Mouse (Mus musculus): ENCODE results near the gene Cab39.

Cab39 gene

GRCm38 (mm10) chr1:85793208-85794105 is at the start of gene Cab39:
TSS of gene Cab39 (plus strand) at chr1:85793441.
- DNase-seq (ENCODE audit: low read depth), result peak; percentile 49

- no peak for DNase-seq (ENCODE audit: low read depth)
These were observed 48.7 kb upstream of the Cab39 start for GRCm38 (mm10) chr1:85744539-85744938.

DNA sequence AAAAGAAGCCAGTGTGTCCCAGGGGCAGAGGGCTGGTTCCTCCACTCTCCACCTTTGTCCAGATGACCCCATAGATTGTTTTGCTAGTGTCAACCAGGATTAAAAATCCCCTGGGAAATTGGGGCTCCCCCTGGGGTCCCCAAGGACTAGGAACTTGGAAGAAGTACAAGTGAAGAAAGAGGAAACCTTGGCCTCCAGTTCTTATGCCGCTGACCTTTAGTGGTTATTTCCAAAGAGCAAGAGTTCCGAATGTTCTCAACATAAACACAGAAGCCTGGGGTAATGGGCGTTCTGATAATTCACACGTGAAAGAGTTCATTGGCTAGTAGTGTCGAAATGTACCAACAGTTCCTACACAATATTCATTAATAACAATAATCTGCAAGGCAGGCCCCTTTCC is 46.7 kb upstream of the Cab39 start:
- no peak for DNase-seq (ENCODE audit: low read depth)

DNA sequence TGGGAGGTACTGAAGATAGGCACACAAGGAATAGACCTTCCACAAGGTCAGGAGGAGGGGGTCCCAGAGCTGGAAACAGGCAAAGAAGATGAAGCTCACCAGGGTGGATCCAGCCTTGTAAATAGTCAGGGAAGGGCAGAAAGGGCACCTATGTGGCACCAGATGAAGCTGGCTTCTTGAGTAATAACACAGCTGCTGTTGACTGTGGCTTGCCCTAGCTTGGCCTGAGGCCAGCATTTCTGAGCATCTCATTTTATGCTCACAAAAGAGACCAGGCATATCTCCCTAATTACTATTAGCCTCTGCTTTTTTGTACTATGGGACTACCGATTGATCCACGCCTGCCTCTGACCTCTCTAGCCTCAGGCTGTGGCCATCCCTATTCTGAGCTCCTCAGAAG is 43.4 kb upstream of the Cab39 start:
- DNase-seq (ENCODE audit: low read depth), result no peak

DNA sequence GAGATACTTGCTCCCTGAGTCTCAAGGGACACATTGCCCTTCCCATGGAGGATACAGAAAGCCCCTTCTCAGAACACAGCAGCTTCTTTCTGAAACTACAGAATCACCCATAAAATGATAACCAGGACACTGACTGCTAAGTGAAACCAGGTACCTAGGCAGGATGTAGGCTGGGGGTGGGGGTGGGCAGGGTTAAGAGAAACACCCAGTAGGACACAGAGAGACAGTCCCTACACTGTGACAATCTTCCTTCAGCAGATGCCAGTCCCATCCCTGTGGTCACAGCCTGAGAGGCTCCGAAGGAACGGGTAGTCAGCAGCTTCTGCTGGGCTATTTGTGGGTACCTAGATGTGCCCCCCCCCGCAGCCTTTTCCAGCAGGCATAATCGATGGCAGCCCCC is 42.6 kb upstream of the Cab39 start:
- no peak for DNase-seq (ENCODE audit: low read depth)

- peak; percentile 32 for DNase-seq (ENCODE audit: low read depth)
These were observed 41.7 kb upstream of the Cab39 start for GRCm38 (mm10) chr1:85751494-85751893.

GRCm38 (mm10) chr1:85751932-85752680 is 41.1 kb upstream of the Cab39 start:
- no peak for DNase-seq (ENCODE audit: low read depth)

- no peak for DNase-seq (ENCODE audit: low read depth)
These were observed 35.6 kb upstream of the Cab39 start for GRCm38 (mm10) chr1:85757531-85758230.

DNA sequence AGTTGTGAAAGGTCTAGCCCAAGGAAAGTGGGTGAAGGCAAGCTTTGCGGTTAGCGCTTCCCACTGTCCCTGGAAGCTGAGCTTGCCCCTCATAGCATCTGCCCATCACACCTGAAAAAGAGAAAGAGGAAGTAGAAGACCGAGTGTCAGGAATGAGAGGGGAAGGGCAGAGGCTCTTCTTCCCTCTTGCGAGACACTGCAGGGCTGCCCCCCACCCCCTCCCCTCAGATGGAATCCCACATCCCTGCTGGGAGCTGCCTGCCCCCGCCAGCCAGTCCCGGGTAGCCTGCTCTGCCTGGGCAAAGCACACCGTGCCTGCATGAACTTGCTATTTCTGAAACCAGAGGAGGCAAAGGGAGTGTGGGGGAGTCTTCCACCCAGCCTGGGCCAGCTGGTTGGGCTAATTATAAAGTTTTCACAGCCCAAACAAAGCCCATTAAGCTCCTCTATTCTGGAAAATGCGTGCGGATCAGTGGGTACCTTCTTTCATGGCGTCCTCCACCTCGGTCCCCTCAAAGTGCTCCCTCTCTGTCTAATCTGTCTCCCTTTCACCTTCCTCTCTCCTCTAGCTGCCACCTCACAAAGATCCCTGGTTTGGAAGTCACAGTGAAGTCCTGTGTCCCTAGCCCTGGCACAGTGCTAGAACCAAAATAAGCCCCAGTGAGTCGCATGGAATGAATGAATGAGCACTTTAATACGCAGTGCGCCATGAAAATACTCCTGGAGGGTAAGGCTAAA is 34.8 kb upstream of the Cab39 start:
- no peak for DNase-seq (ENCODE audit: low read depth)

- DNase-seq (ENCODE audit: low read depth), result no peak
These were observed 34.3 kb upstream of the Cab39 start for GRCm38 (mm10) chr1:85758969-85759293.

GRCm38 (mm10) chr1:85761665-85762064 is 31.6 kb upstream of the Cab39 start:
- DNase-seq (ENCODE audit: low read depth), result no peak

DNA sequence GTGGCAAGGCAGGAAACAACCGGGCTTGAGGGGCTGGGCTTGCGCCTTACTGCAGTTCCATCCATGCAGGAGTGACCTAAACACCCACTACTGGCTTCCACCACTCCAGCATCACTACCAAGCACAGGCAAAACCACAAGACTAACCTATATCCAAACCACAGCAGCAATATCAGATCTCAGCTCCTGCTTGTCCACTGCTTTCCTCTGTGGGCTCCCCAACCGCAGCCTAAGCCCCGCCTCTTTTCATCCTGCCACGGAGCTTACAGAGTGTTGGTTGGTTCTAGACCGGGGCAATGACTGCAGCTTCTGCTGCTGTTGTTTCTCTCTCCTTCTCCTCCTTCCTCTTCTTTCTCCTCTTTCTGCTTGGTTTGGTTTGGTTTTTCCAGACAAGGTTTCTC is 29.9 kb upstream of the Cab39 start:
- no peak for DNase-seq (ENCODE audit: low read depth)

GRCm38 (mm10) chr1:85764291-85764690 is 28.9 kb upstream of the Cab39 start:
- DNase-seq (ENCODE audit: low read depth), result no peak

- DNase-seq (ENCODE audit: low read depth), result no peak
These were observed 27.1 kb upstream of the Cab39 start for GRCm38 (mm10) chr1:85766120-85766519.

- no peak for DNase-seq (ENCODE audit: low read depth)
These were observed 25.5 kb upstream of the Cab39 start for GRCm38 (mm10) chr1:85767754-85768153.

DNA sequence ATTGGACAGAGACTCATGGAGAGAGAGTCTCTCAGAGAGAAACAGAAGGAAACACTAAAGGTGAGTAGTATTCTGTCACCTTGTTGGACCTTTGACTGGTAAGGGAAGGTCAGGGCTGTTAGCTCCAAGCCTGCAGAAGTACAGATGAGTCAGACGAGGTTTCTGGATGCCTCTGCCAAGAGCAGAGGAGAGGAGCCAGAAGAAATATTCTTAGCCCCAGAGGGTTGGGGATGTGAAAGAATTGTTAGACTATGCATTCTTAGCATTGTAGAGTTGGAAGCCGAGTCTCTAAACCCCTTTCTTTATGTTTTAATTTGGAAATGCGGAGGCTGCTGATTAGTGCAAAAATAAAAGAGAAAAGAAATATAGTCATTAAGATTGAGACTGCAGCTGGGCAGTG is 21.3 kb upstream of the Cab39 start:
- DNase-seq (ENCODE audit: low read depth), result no peak

GRCm38 (mm10) chr1:85775136-85775535 is 18.1 kb upstream of the Cab39 start:
- peak; percentile 65 for DNase-seq (ENCODE audit: low read depth)

DNA sequence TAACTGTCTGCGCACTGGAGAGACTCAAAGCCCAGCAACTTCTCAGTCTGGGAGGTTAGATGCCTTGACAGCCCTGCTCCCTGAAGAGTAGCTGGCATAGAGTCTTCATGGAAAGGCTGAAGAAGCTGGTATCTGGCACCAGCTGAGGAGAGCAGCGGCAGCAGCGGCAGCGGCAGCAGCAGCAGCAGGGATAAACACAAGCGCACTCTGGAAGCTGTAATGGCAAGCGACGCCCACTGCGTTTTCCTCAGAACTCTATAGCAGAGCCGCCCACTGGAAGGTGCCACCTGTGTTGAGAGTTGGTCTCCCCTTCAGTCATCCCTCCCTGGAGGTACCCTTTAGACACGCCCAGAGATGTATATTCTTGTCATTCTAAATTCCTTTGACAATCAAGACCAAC is 17.1 kb upstream of the Cab39 start:
- DNase-seq (ENCODE audit: low read depth), result no peak

DNA sequence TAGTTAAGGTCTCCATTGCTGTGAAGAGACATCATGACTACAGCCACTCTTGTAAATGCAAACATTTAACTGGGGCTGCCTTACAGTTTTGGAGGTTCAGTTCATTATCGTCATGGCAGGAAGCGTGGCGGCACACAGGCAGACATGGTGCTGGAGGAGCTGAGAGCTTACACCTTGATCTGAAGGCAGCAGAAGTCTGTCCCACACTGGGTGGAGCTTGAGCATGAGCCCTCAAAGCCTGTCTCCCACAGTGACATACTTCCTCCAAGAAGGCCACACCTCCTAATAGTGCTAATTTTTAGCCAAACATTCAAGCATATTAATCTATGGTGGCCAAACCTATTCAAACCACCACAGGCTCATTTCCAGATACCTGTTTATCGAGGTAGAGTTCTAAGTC is 14.8 kb upstream of the Cab39 start, which contains the start of gene A630001G21Rik:
Gene A630001G21Rik (minus strand): TSS at position 208 of the 400 bp plus-strand sequence.
- no peak for DNase-seq (ENCODE audit: low read depth)

GRCm38 (mm10) chr1:85779012-85779411 is 14.2 kb upstream of the Cab39 start:
- DNase-seq (ENCODE audit: low read depth), result no peak

DNA sequence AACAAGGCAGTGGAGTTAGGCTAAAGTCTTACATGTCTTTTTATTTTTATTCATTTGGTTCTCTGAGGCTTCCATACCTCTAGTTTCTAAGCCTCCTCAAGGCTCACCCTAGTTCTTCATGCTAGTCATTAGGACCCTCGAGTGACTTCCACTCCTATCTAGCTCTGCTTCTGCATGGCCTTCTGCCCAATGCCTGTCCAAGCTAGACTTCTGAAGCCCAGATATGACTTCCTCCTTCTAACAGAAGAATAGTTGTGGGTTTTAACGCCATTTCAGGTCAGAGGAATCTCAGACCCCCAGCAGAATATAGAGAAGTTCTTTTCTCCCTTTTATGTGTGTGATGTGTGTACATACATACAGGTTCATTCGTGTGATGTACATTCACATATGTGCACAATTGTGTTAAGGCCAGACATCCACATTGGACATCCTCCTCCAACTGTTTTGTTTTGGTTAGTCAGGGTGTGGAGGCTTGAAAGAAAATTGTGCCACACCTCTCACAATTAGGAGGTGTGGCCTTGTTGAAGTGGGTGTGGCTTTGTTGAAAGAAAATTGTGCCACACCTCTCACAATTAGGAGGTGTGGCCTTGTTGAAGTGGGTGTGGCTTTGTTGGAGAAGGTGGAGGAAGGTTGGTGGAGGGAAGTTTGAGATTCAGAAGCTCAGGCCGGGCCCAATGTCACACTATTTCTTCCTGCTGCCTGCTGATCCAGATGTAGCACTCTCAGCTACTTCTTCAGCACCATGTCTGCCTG is 13.6 kb upstream of the Cab39 start:
- DNase-seq (ENCODE audit: low read depth), result no peak

Measured in fibroblast of lung, adult 2 months (primary cell).